Mouse (Mus musculus) small intestine, adult 2 months (tissue): ENCODE measurements at regions not wholly inside any gene's neighbourhood (a gene's known extent, or its start where the extent isn't known, plus 50 kb on each side); places are given as distances from the start of the nearest gene placed in this dataset.

Source experiments
- CTCF ChIP-seq: fragments of 200-500 bp; IDR thresholded peaks from 2 replicates; pipeline ENCODE4 v1.5.1; 2012; ENCODE audit warnings: low read depth, mild to moderate bottlenecking, control low read depth, inconsistent platforms, low read length, moderate library complexity, mixed read lengths; ENCODE audit not compliant: insufficient replicate concordance, insufficient read length; ENCODE audit errors: extremely low read depth
- POLR2A ChIP-seq: fragments of 200-500 bp; IDR thresholded peaks from 2 replicates; pipeline ENCODE4 v1.6.1; 2012; ENCODE audit warnings: low read depth, mild to moderate bottlenecking, control low read depth, inconsistent platforms, low read length, moderate library complexity

DNA sequence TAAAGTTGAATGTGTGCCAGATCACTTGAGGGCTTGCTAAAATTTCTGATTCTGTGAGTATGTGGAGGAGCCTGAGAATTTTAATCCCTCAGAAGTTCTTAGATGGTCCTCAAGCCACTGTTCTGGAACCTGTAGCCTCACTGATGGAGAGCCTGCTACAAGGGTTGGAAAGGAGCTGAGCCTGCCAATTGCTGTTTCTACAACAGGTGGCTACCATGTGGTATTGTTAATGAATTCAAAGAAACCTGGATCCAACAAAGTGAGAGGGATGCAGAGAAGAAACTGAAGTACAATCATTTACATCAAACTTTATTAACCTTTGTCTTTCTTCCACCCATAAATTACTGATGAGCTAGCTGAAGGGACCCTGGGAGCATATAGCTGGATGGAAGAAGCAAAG lies 416.5 kb upstream of the Cd180 start:
- TF ChIP-seq CTCF (no peak), POLR2A (no peak)
